Mouse (Mus musculus) heart, postnatal 25 days (tissue): ENCODE data around the gene Colgalt2. TPM values are rescaled to one million over a fixed set of nuclear protein-coding genes. Genes with fewer than 3 reads are reported as not detected.
"Not testable (repeated sequence)": the region's sequence is repeated elsewhere in the genome, so short reads cannot be mapped to it uniquely, and the experiment has no call there.

Experiments used
- DNase-seq: peaks from one replicate; pipeline ENCODE4 v3.0.0; 2022; ENCODE audit warnings: low spot score
- intact Hi-C: fragments of 180-260 bp; cut with DNase I; formaldehyde crosslinking; loops from one replicate; pipeline ENCODE4 v1.15.1; 2025
- total RNA-seq, 2 experiments: library from RNA; stranded (reverse); gene quantifications; 2 replicates each; pipeline ENCODE4 v1.2.3; 2021

Colgalt2 gene
- total RNA-seq, 2 experiments from 2014 or later = 3.5 to 4.3 TPM

GRCm38 (mm10) chr1:152413961-152414360, 14.3 kb downstream of the Colgalt2 start:
- intact Hi-C loops = no loop called here
- DNase-seq = no peak

GRCm38 (mm10) chr1:152414451-152414850, 14.8 kb downstream of the Colgalt2 start:
- intact Hi-C loops = no loop called here
- peak; percentile 31 for DNase-seq

- DNase-seq = no peak
- intact Hi-C loops = no loop called here
Observed at GRCm38 (mm10) chr1:152416306-152416904, 16.8 kb downstream of the Colgalt2 start.

GRCm38 (mm10) chr1:152417602-152418001, 18.0 kb downstream of the Colgalt2 start:
- peak; percentile 39 for DNase-seq
- intact Hi-C loops = no loop called here

- DNase-seq = no peak
- intact Hi-C loops = no loop called here
Observed at GRCm38 (mm10) chr1:152422295-152422694, 22.7 kb downstream of the Colgalt2 start.

- intact Hi-C loops = no loop called here
- no peak for DNase-seq
Observed at GRCm38 (mm10) chr1:152423052-152423451, 23.4 kb downstream of the Colgalt2 start.

GRCm38 (mm10) chr1:152427912-152428581, 28.4 kb downstream of the Colgalt2 start:
- intact Hi-C loops = no loop called here

GRCm38 (mm10) chr1:152429805-152430204, 30.2 kb downstream of the Colgalt2 start:
- intact Hi-C loops = no loop called here
- no peak for DNase-seq

More at GRCm38 (mm10) chr1:152427912-152428581, 28.4 kb downstream of the Colgalt2 start:
- DNase-seq = no peak

- DNase-seq = no peak
- intact Hi-C loops = no loop called here
Observed at GRCm38 (mm10) chr1:152434166-152434565, 34.5 kb downstream of the Colgalt2 start.

GRCm38 (mm10) chr1:152437518-152437917, 37.9 kb downstream of the Colgalt2 start:
- DNase-seq, intact Hi-C loops: not testable (repeated sequence)

- DNase-seq = no peak
- intact Hi-C loops = no loop called here
Observed at GRCm38 (mm10) chr1:152439408-152439807, 39.8 kb downstream of the Colgalt2 start.

GRCm38 (mm10) chr1:152439874-152440273, 40.2 kb downstream of the Colgalt2 start:
- intact Hi-C loops = no loop called here
- DNase-seq = no peak

- DNase-seq = no peak
- intact Hi-C loops = no loop called here
Observed at GRCm38 (mm10) chr1:152444630-152445029, 45.0 kb downstream of the Colgalt2 start.

GRCm38 (mm10) chr1:152445925-152446324, 46.3 kb downstream of the Colgalt2 start:
- intact Hi-C loops = no loop called here
- no peak for DNase-seq

- DNase-seq = no peak
Observed at GRCm38 (mm10) chr1:152454536-152454935, 54.9 kb downstream of the Colgalt2 start.

GRCm38 (mm10) chr1:152455275-152456243, 55.9 kb downstream of the Colgalt2 start:
- intact Hi-C loops = loop anchor here (5.0 kb wide), 1 partner anchor 53 kb away; no protein-coding TSS in a partner anchor
- DNase-seq = no peak

More at GRCm38 (mm10) chr1:152454536-152454935, 54.9 kb downstream of the Colgalt2 start:
- intact Hi-C loops = no loop called here

GRCm38 (mm10) chr1:152456266-152456665, 56.6 kb downstream of the Colgalt2 start:
- intact Hi-C loops = loop anchor here (5.0 kb wide), 1 partner anchor 54 kb away; no protein-coding TSS in a partner anchor
- DNase-seq = no peak

- no peak for DNase-seq
- intact Hi-C loops = loop anchor here (5.0 kb wide), 1 partner anchor 55 kb away; no protein-coding TSS in a partner anchor
Observed at GRCm38 (mm10) chr1:152457596-152457995, 58.0 kb downstream of the Colgalt2 start.

- no peak for DNase-seq
- intact Hi-C loops = loop anchor here (5.0 kb wide), 1 partner anchor 57 kb away; no protein-coding TSS in a partner anchor
Observed at GRCm38 (mm10) chr1:152458996-152459395, 59.4 kb downstream of the Colgalt2 start.

GRCm38 (mm10) chr1:152460931-152461330, 61.3 kb downstream of the Colgalt2 start:
- DNase-seq = no peak

More at GRCm38 (mm10) chr1:152460931-152461330, 61.3 kb downstream of the Colgalt2 start:
- intact Hi-C loops = loop anchor here (5.0 kb wide), 1 partner anchor 36 kb away; no protein-coding TSS in a partner anchor
